13 mouse cellular contexts compared by ENCODE assay signal in genomic region chr1:87580824-87581223, GRCm38 (mm10). TPM values are rescaled to one million over a fixed set of nuclear protein-coding genes. Genes with fewer than 3 reads are reported as not detected.
A peak's percentile ranks its signal among the peaks of the same experiment; 100 is the strongest.
DNase-seq lines count a peak whose midpoint lies in the region; ATAC-seq lines count a peak whose summit lies in the region.
"Had no signal": no experiment of that assay in that cellular context is flagged by ENCODE, and none has a peak within 500 bp of the region (broad histone marks: within the 10 kb centered on the region; RNA-seq: fewer than 3 reads in every experiment).

No protein-coding gene starts in this region.

- H3K9me3 ChIP-seq in forebrain, embryonic 14.5 days (replicated peaks; ENCODE audit: control insufficient read depth, low read length), result no peaks in the 10 kb centered on the region
- no peaks in the 10 kb centered on the region for H3K9me3 ChIP-seq in forebrain, embryonic 12.5 days
- no peaks in the 10 kb centered on the region for H3K9me3 ChIP-seq in midbrain, embryonic 14.5 days (ENCODE audit: control insufficient read depth, low read length)
- H3K9me3 ChIP-seq: limb, embryonic 12.5 days had no signal

- peak; percentile 32; the same call in 1 of the 2 replicates for ATAC-seq in forebrain, embryonic 14.5 days
- no peak for ATAC-seq in forebrain, embryonic 12.5 days (ENCODE audit: low FRiP score)
- ATAC-seq in midbrain, embryonic 14.5 days (ENCODE audit: low FRiP score, low TSS enrichment), result no peak
- ATAC-seq: liver, postnatal 0 days had no signal

- H3K36me3 ChIP-seq in forebrain, embryonic 14.5 days (ENCODE audit: control insufficient read depth, insufficient read depth, low read length), result no peaks in the 10 kb centered on the region
- no peaks in the 10 kb centered on the region for H3K36me3 ChIP-seq in forebrain, embryonic 12.5 days (replicated peaks)
- H3K36me3 ChIP-seq in midbrain, embryonic 14.5 days (ENCODE audit: control insufficient read depth, insufficient read depth, low read length), result no peaks in the 10 kb centered on the region
- H3K36me3 ChIP-seq: limb, embryonic 12.5 days had no signal

- H3K27me3 ChIP-seq in forebrain, embryonic 14.5 days (replicated peaks; ENCODE audit: control insufficient read depth, insufficient read depth, low read length), result no peaks in the 10 kb centered on the region
- H3K27me3 ChIP-seq in forebrain, embryonic 12.5 days, result no peaks in the 10 kb centered on the region; the same call in 1 of the 2 replicates
- no peaks in the 10 kb centered on the region for H3K27me3 ChIP-seq in midbrain, embryonic 14.5 days (ENCODE audit: control insufficient read depth, insufficient read depth, low read length)
- H3K27me3 ChIP-seq: limb, embryonic 12.5 days had no signal

- no peak overlapping the region for H3K4me2 ChIP-seq in forebrain, embryonic 14.5 days (ENCODE audit: low read length)
- no peak overlapping the region for H3K4me2 ChIP-seq in forebrain, embryonic 12.5 days
- no peak overlapping the region for H3K4me2 ChIP-seq in midbrain, embryonic 14.5 days (ENCODE audit: low read length)
- H3K4me2 ChIP-seq: limb, embryonic 12.5 days had no signal

- H3K9ac ChIP-seq in forebrain, embryonic 14.5 days (ENCODE audit: low read length), result no peak overlapping the region
- H3K9ac ChIP-seq in forebrain, embryonic 12.5 days, result no peak overlapping the region
- H3K9ac ChIP-seq in midbrain, embryonic 14.5 days (replicated peaks; ENCODE audit: low read length), result no peak overlapping the region
- H3K9ac ChIP-seq: limb, embryonic 12.5 days; liver, postnatal 0 days had no signal

- WGBS in forebrain, embryonic 14.5 days, result 5% methylated on average over 3 of the region's 3 CpGs
- 3% methylated on average over 3 of the region's 3 CpGs for WGBS in forebrain, embryonic 12.5 days
- 1% methylated on average over 3 of the region's 3 CpGs for WGBS in midbrain, embryonic 14.5 days

- no peak overlapping the region for H3K27ac ChIP-seq in forebrain, embryonic 14.5 days (ENCODE audit: low read depth, low read length)
- no peak overlapping the region for H3K27ac ChIP-seq in forebrain, embryonic 12.5 days
- no peak overlapping the region for H3K27ac ChIP-seq in midbrain, embryonic 14.5 days (replicated peaks; ENCODE audit: low read depth, low read length)
- H3K27ac ChIP-seq: limb, embryonic 12.5 days had no signal

- H3K4me1 ChIP-seq in forebrain, embryonic 14.5 days (ENCODE audit: control insufficient read depth, insufficient read depth, low read length), result no peaks in the 10 kb centered on the region
- H3K4me1 ChIP-seq in forebrain, embryonic 12.5 days, result peaks cover 4% of the 10 kb centered on the region; the same call in 1 of the 2 replicates
- H3K4me1 ChIP-seq in midbrain, embryonic 14.5 days (ENCODE audit: control insufficient read depth, insufficient read depth, low read length), result no peaks in the 10 kb centered on the region
- H3K4me1 ChIP-seq: limb, embryonic 12.5 days had no signal

- peak; percentile 34 for DNase-seq in forebrain, embryonic 14.5 days (ENCODE audit: low spot score)
- DNase-seq in MEL-GATA-1-ER (ENCODE audit: extremely low read depth, low read depth) (peak; percentile 1), liver (no peak)
- DNase-seq in embryo, embryonic 9.5 days (ENCODE audit: extremely low spot score), result peak; percentile 51
- DNase-seq in midbrain, embryonic 14.5 days, result peak; percentile 17
- no peak for DNase-seq in right cerebral cortex, postnatal 25 days
- no peak for DNase-seq in thymus, postnatal 14 days
- DNase-seq: cerebellum, postnatal 10 days; heart, adult 11 months; kidney, postnatal 14 days; liver, postnatal 0 days had no signal

- no peak overlapping the region for H3K4me3 ChIP-seq in forebrain, embryonic 14.5 days (ENCODE audit: low read depth, low read length)
- H3K4me3 ChIP-seq in forebrain, embryonic 12.5 days (replicated peaks), result no peak overlapping the region
- H3K4me3 ChIP-seq in midbrain, embryonic 14.5 days (replicated peaks; ENCODE audit: low read depth, low read length), result no peak overlapping the region
- H3K4me3 ChIP-seq: limb, embryonic 12.5 days had no signal

RNA-seq across cellular contexts. Expression of gene Ngef, which starts 7.2 kb away (rescaled TPM):
- 8.0 and 13.8 TPM in 2 replicates for polyA plus RNA-seq in forebrain, embryonic 14.5 days (2014; fragmentation: Nextera tagmentation; extraction: Ambion mirVana)
- polyA plus RNA-seq in forebrain, embryonic 12.5 days (2016; fragmentation: Nextera tagmentation; extraction: Ambion mirVana), result 2.2 and 3.0 TPM in 2 replicates
- polyA plus RNA-seq in midbrain, embryonic 14.5 days (2014; fragmentation: Nextera tagmentation; extraction: Ambion mirVana), result 13.0 and 16.6 TPM in 2 replicates

RNA-seq across cellular contexts. Expression of gene Inpp5d, which starts 39.3 kb away (rescaled TPM):
- polyA plus RNA-seq in forebrain, embryonic 14.5 days (2014; fragmentation: Nextera tagmentation; extraction: Ambion mirVana), result 3.3 and 5.3 TPM in 2 replicates
- polyA plus RNA-seq in forebrain, embryonic 12.5 days (2016; fragmentation: Nextera tagmentation; extraction: Ambion mirVana), result 2.6 and 3.8 TPM in 2 replicates
- 1.9 and 4.6 TPM in 2 replicates for polyA plus RNA-seq in midbrain, embryonic 14.5 days (2014; fragmentation: Nextera tagmentation; extraction: Ambion mirVana)

Comparison
In these comparisons a context has a peak if more than half of its experiments do, and no peak if none do; other contexts are left out.
1. DNase-seq: peak in forebrain, embryonic 14.5 days (single experiment), MEL-GATA-1-ER (single experiment), embryo, embryonic 9.5 days (single experiment) and midbrain, embryonic 14.5 days (single experiment); none in right cerebral cortex, postnatal 25 days (single experiment), thymus, postnatal 14 days (single experiment) and liver (single experiment).